ENCODE assay signal across 9 mouse cellular contexts in genomic region chr2:129574395-129575046, GRCm38 (mm10). TPM values are rescaled to one million over a fixed set of nuclear protein-coding genes. Genes with fewer than 3 reads are reported as not detected.
DNase-seq lines count a peak whose midpoint lies in the region; ATAC-seq and TF ChIP-seq lines count a peak whose summit lies in the region.
"Had no signal": no experiment of that assay in that cellular context is flagged by ENCODE, and none has a peak within 500 bp of the region (broad histone marks: within the 10 kb centered on the region; RNA-seq: fewer than 3 reads in every experiment).

No protein-coding gene starts in this region.

- WGBS in forebrain, embryonic 11.5 days = 8% methylated on average over 24 of the region's 24 CpGs
- WGBS in midbrain, embryonic 13.5 days = 4% methylated on average over 24 of the region's 24 CpGs

- no peaks in the 10 kb centered on the region for H3K9me3 ChIP-seq in forebrain, embryonic 11.5 days (ENCODE audit: control insufficient read depth, low read length)
- no peaks in the 10 kb centered on the region for H3K9me3 ChIP-seq in midbrain, embryonic 13.5 days

- no peaks in the 10 kb centered on the region for H3K36me3 ChIP-seq in forebrain, embryonic 11.5 days (ENCODE audit: control insufficient read depth, insufficient read depth, low read length)
- no peaks in the 10 kb centered on the region for H3K36me3 ChIP-seq in midbrain, embryonic 13.5 days

- H3K4me3 ChIP-seq in forebrain, embryonic 11.5 days (ENCODE audit: low read depth, low read length) = peak overlapping the region; percentile 24; the same call in 1 of the 2 replicates
- H3K4me3 ChIP-seq in layer of hippocampus, adult 2 months = peak overlapping the region; percentile 45
- H3K4me3 ChIP-seq in midbrain, embryonic 13.5 days (replicated peaks) = peak overlapping the region; percentile 29

- H3K4me2 ChIP-seq in forebrain, embryonic 11.5 days (ENCODE audit: low read depth, low read length, severe bottlenecking) = peak overlapping the region; percentile 66
- H3K4me2 ChIP-seq in midbrain, embryonic 13.5 days (replicated peaks) = peak overlapping the region; percentile 56

- H3K27ac ChIP-seq in forebrain, embryonic 11.5 days (ENCODE audit: low read depth, low read length) = no peak overlapping the region
- peak overlapping the region; percentile 96 for H3K27ac ChIP-seq in layer of hippocampus, adult 2 months
- peak overlapping the region; percentile 74 for H3K27ac ChIP-seq in midbrain, embryonic 13.5 days
- H3K27ac ChIP-seq: liver, embryonic 14.5 days had no signal

- no peaks in the 10 kb centered on the region for H3K27me3 ChIP-seq in forebrain, embryonic 11.5 days (ENCODE audit: control insufficient read depth, insufficient read depth, low read length)
- H3K27me3 ChIP-seq in midbrain, embryonic 13.5 days = peaks cover 7% of the 10 kb centered on the region; the same call in 1 of the 2 replicates

- DNase-seq in layer of hippocampus, adult 11-12 months (ENCODE audit: low spot score) = peak; percentile 75
- DNase-seq in layer of hippocampus, adult 9-10 months (ENCODE audit: low spot score) = no peak
- peak; percentile 75 for DNase-seq in forebrain, embryonic 11.5 days (ENCODE audit: low spot score)
- peak; percentile 77 to 90 for DNase-seq in layer of hippocampus, adult 2 months (ENCODE audit: low spot score in 2 of 2)
- DNase-seq in c-Kit-positive CD71-positive TER-119-positive erythroid progenitor cells, embryonic 14.5 days (ENCODE audit: low spot score) = no peak
- no peak for DNase-seq in adipocyte (ENCODE audit: low spot score)

- ATAC-seq in forebrain, embryonic 11.5 days (replicated peaks; ENCODE audit: low FRiP score) = peak; percentile 88
- peak; percentile 92 for ATAC-seq in midbrain, embryonic 13.5 days
- no peak for ATAC-seq in erythroid progenitor cell, adult 5-6 weeks (replicated peaks; ENCODE audit: low FRiP score, poor library complexity, severe bottlenecking)

- peak overlapping the region; percentile 59 for H3K9ac ChIP-seq in forebrain, embryonic 11.5 days (ENCODE audit: low read length)
- peak overlapping the region; percentile 45 for H3K9ac ChIP-seq in midbrain, embryonic 13.5 days (replicated peaks)
- H3K9ac ChIP-seq: liver, embryonic 14.5 days had no signal

- peaks cover 15% of the 10 kb centered on the region; the same call in 1 of the 2 replicates for H3K4me1 ChIP-seq in forebrain, embryonic 11.5 days (replicated peaks; ENCODE audit: control insufficient read depth, insufficient read depth, low read length)
- peaks cover 20% of the 10 kb centered on the region for H3K4me1 ChIP-seq in midbrain, embryonic 13.5 days (replicated peaks)

- TF ChIP-seq CTCF in layer of hippocampus, adult 2 months (conservative IDR thresholded peaks at IDR 0.05) = no peak

RNA-seq across cellular contexts. Expression of gene Sirpa, which starts 18.1 kb away (rescaled TPM):
- polyA plus RNA-seq in forebrain, embryonic 11.5 days (2014; fragmentation: Nextera tagmentation; extraction: Ambion mirVana) = 18.7 and 22.5 TPM in 2 replicates
- total RNA-seq in layer of hippocampus, adult 2 months (2021) = 100 to 1,000 TPM; 279 to 289 TPM
- 19.1 and 21.0 TPM in 2 replicates for polyA plus RNA-seq in midbrain, embryonic 13.5 days (2015; fragmentation: Nextera tagmentation; extraction: Ambion mirVana)
- total RNA-seq in erythroid progenitor cell, adult 5-6 weeks (2015; ENCODE audit: low replicate concordance) = 54.8 and 63.7 TPM in 2 replicates
- 44.2 and 46.7 TPM in 2 replicates for total RNA-seq in erythroid progenitor cell, adult 5-6 weeks (2017; ENCODE audit: low replicate concordance)

RNA-seq across cellular contexts. Expression of gene F830045P16Rik, which starts 38.1 kb away (rescaled TPM):
- polyA plus RNA-seq in forebrain, embryonic 11.5 days (2014; fragmentation: Nextera tagmentation; extraction: Ambion mirVana) = not detected in 2 replicates
- under 1 TPM; 0.38 to 0.54 TPM for total RNA-seq in layer of hippocampus, adult 2 months (2021)
- not detected in 2 replicates for polyA plus RNA-seq in midbrain, embryonic 13.5 days (2015; fragmentation: Nextera tagmentation; extraction: Ambion mirVana)
- not detected in 2 replicates for total RNA-seq in erythroid progenitor cell, adult 5-6 weeks (2015; ENCODE audit: low replicate concordance)
- total RNA-seq in erythroid progenitor cell, adult 5-6 weeks (2017; ENCODE audit: low replicate concordance) = not detected in 2 replicates

Comparison
In these comparisons a context has a peak if more than half of its experiments do, and no peak if none do; other contexts are left out.
1. DNase-seq: peak in layer of hippocampus, adult 11-12 months (single experiment), forebrain, embryonic 11.5 days (single experiment) and layer of hippocampus, adult 2 months (2 of 2); none in layer of hippocampus, adult 9-10 months (single experiment), c-Kit-positive CD71-positive TER-119-positive erythroid progenitor cells, embryonic 14.5 days (single experiment) and adipocyte (single experiment).
2. RNA of gene Sirpa, which starts 18.1 kb away (total RNA-seq): 279 to 289 TPM in layer of hippocampus, adult 2 months; 44.2 to 63.7 TPM in erythroid progenitor cell, adult 5-6 weeks; every median in the first group is over 4 times any median in the second.
3. Peak in every context shown above with its lines, with median percentiles within 50 percentile points of each other: H3K4me3 ChIP-seq.